Mouse (Mus musculus) 3T3-L1 (cell line): ENCODE results near the gene Pde2a.

Experiments used
- DNase-seq: peaks from one replicate; pipeline ENCODE4 v3.0.0-alpha.2; 2015; ENCODE audit warnings: low read depth, low spot score

Pde2a gene

GRCm38 (mm10) chr7:101453725-101454124 lies 32.2 kb downstream of the Pde2a start:
- DNase-seq, result no peak

DNA sequence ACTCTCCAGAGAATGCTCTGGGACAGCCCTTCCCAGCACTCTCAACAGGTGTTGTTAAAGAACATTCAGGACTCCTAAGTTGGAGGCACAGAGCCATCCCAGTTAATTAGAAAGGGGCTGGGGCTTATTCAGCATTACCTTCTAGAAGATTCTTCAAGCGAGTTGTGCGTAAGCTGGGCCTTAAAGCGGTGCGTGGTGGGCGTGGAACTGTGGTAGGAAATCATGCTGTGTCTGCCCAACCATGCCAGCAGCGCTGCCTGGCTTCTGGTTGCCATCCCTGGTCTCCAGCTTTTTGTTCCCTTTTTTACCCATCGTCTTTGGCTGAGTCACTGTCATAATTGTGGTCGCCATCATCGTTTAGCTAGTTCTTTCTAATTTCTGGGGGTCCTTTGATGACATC lies 33.0 kb downstream of the Pde2a start:
- no peak for DNase-seq

- DNase-seq, result no peak
These were observed 33.6 kb downstream of the Pde2a start for GRCm38 (mm10) chr7:101455141-101455540.

DNA sequence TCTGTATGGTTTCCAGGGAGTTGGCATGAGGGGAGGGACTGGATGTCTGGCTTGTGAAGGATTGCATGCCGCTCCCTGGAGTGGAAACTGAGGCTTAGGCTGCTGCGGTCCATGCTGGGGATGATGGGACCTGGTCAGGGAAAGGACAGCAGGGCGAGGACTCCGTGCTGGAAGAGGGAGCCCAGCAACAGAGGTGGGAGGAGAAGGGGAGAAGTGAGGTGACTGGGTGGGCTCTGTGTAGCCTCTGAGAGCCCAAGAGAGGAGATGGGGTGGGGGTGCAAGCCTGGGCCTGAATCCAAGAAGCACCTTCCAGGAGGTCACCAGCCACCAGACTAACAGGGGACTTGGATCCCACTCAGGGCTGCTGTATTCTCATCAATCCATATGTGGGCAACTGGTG lies 34.8 kb downstream of the Pde2a start:
- no peak for DNase-seq

- DNase-seq, result no peak
These were observed 35.3 kb downstream of the Pde2a start for GRCm38 (mm10) chr7:101456789-101457188.

- no peak for DNase-seq
These were observed 35.8 kb downstream of the Pde2a start for GRCm38 (mm10) chr7:101457283-101457682.

DNA sequence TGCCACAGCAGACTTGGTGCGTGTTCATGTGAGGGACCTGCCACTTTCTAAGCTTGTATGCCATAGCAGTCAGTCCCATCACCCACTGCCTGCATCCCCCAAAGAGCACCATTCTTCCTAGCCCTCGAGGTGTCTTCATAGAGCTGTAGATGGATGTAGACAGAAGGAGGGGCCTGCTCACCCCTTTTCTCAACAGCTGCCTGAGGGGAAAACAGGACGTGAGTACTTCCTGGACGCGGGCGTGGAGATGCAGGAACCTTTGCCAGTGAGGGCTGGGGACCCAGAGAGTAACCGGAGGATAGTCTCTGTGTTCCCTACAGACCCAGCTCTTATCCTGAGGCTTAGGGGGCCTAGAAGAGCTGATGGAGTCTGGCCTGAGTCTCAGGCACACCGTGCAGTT lies 36.3 kb downstream of the Pde2a start:
- no peak for DNase-seq

GRCm38 (mm10) chr7:101458278-101458781 lies 36.8 kb downstream of the Pde2a start:
- DNase-seq, result no peak

- no peak for DNase-seq
These were observed 37.9 kb downstream of the Pde2a start for GRCm38 (mm10) chr7:101459305-101459813.

GRCm38 (mm10) chr7:101459923-101460607 lies 38.6 kb downstream of the Pde2a start:
- DNase-seq, result no peak

DNA sequence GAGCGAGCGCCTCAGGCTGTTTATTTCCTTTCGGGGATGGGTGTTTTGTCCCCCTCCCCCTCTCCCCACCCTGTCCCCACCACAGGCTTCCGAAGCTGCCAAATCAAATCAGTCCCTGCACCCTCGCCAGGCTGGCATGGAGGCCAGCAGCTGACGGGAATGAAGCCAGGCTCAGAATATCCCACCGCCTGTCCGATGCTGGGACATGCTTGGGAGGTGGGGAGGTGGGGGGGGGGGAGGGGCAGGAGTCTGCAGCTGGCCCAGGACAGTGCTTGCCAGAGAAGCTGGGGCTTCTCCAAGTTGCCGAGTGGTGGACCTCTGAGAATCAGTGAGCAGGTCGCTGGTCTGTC lies 39.1 kb downstream of the Pde2a start:
- DNase-seq, result no peak

DNA sequence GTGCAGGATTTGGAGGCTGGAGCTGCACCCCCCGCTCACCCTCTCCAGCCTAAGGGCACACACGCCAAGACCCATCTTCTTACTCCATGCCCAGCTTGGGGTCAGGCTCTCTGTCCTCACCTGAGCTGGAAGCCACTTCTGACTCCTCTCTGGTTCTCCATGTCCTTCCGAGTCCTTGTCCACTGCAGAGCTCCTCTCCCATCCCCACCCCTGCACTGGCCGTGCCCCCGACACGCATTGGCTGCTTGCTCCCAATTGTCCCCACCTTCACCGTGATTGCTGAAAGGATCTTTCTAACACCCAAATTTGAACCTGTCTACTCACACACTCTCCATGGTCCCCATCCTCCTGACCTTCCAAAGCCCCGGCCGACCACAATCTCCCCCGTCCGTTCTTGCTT lies 40.1 kb downstream of the Pde2a start:
- DNase-seq, result no peak

DNA sequence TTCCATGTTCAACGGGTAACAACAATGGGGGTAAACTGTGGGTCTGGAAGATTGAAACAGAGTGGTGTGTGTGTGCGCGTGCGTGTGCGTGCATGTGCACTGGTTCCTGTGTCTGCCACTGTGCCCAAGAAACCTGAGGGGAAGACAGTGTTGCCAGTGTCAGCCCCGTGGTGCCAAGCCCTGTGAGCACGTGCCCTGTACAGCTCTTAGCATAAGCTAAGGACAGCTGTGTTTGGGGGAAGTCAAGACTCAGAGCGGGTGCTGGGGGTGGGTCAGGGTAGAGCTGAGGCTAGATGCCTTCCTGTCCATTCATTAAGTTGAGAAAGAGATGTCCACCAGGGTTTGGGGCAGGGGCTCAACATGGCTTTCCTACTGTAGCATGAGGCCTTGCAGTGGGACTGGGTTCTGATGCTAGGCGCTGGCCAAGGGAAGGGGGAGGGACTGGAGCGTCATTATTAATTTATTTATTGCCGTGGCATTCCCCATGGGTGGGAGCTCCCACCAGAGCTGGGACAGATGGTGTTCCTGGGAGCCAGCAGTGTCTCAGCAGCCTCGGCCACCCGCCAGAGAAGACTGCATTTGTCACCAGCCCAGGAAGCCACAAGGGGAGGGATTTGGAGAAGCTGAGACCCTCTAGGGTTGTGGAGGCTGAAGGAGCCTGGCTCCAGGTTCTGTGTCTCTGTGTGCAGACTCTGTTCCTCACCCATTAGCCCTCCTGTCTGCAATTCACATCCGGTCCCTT lies 41.0 kb downstream of the Pde2a start:
- DNase-seq, result no peak

GRCm38 (mm10) chr7:101463665-101464271 lies 42.3 kb downstream of the Pde2a start:
- no peak for DNase-seq

GRCm38 (mm10) chr7:101464927-101465326 lies 43.4 kb downstream of the Pde2a start:
- no peak for DNase-seq

DNA sequence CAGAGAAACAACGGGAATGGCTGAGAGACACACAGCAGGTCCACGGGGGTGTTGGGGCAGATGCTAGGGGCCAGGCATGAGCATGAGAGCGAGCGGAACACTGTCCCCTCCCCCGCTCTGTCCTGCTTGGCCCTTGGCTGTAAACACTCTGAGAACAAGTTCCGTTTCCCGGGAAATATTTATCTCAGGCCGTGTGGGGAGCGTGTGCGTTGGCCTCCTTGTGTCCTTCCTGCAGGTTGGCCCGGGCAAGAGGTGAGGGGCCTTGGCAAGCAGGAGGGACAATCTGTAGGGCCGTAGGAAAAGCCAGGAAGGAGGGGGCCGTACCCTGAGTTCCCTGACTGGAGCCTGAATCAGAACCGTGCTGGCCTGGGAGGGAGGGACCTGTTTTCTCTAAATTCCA lies 43.9 kb downstream of the Pde2a start:
- no peak for DNase-seq

DNA sequence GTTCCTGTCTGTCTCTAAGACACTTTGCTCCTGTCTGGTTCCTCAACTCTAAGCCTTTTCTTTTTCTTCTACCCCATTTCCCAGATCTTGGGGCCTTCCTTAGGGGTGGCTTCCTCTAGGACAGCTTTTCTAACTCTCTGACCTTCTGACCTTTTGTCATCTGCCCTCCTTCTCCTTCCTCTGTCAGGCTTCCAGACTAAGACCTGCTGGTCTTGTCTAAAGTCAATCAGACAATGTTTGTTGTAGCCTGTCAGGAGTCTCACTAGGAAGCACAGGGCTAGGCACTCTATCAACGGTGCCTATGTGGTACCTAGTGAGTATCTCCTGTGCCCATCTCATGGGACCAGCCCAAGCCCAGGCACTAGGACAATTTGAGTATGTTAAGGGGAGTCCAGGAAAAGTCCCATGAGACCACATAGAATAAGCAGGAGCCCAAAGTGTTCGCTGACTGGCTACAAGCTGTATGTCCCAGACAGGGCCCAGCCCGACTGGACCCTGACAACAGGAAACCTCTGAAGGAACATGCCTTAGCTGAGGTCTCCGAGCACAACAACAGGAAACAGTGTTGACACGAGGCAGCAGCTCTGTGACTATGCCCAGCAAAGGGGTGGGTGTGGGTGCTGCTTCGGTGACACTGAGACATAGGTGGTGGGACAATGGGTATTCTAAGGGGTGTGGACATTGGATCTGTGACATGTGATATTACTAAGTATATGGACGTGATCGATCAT lies 44.5 kb downstream of the Pde2a start:
- no peak for DNase-seq

DNA sequence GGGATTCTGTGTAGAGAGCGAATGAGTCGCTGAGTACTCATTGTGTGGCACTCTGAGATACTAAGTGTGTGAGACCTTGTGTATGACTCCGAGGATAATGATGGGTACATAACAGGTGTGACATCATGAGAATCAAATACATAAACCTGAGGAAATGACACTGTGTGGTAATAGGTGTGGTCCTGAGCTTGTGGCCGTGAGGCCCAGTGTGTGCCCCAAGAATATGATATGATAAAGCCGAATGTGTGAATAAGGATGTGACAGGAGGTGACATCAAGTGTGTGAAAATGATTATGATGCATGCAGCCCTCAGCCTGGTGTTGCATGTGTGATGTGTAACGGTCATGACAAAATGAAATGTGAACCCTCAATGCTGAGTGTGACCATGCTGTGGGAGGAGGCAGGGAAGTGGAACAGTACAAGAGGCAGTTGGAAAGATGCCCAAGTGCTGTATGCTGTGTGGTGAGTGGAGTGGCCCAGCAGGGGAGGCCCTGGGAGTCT lies 45.1 kb downstream of the Pde2a start:
- peak; percentile 45 for DNase-seq

DNA sequence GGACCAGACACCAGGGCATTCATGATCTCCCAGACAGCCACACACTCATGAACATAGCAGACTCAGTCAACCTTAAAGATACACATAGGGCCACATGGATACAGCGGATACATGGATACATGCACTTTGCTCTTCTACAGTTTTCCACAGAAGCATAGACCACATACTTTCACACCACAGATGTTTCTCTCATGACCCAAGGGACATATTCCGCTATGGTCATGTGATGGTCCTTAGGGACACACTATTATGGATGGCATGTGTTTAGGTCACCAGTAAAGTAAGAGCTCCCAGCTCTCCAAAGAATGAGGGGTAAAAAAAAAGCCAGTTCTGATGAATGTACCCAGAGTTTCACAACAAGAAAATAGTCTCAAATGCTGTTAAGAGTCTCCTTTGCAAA lies 49.9 kb downstream of the Pde2a start:
- peak; percentile 33 for DNase-seq

GRCm38 (mm10) chr7:101471968-101472480 lies 50.5 kb downstream of the Pde2a start:
- DNase-seq, result no peak
